Comparison of ENCODE assay signal across 14 mouse cellular contexts in the genomic region with DNA sequence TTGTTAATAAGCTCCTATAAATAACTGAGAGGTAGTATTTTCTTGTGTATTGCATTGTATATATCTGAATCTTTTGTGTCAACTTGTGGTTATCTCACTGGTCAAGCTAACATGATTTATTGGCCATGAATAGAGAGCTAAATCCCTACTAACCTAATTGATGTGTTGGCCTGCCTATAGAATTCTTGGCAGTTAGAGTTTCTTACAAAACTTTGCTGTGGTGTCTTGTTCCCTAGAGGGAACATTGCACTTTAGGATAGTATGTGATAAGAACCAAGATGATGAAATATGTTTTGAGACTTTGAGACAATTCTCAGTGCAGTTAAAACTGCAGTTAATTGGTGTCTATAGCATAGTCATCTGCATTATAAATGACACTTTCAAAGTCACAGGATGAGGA.
"Had no signal": no experiment of that assay in that cellular context is flagged by ENCODE, and none has a peak within 500 bp of the region (broad histone marks: within the 10 kb centered on the region; RNA-seq: fewer than 3 reads in every experiment).

No protein-coding gene starts in this region.

- H3K9ac ChIP-seq: kidney, embryonic 15.5 days; limb, embryonic 15.5 days; liver, embryonic 12.5 days; lung, embryonic 15.5 days; midbrain, embryonic 13.5 days; neural tube, embryonic 12.5 days had no signal

- H3K9me3 ChIP-seq: kidney, embryonic 15.5 days; limb, embryonic 15.5 days; liver, embryonic 12.5 days; lung, embryonic 15.5 days; midbrain, embryonic 13.5 days; neural tube, embryonic 12.5 days had no signal

- H3K27me3 ChIP-seq: kidney, embryonic 15.5 days; limb, embryonic 15.5 days; liver, embryonic 12.5 days; lung, embryonic 15.5 days; midbrain, embryonic 13.5 days; neural tube, embryonic 12.5 days had no signal

- H3K4me3 ChIP-seq: kidney, embryonic 15.5 days; limb, embryonic 15.5 days; liver, embryonic 12.5 days; lung, embryonic 15.5 days; midbrain, embryonic 13.5 days; neural tube, embryonic 12.5 days had no signal

- ATAC-seq: liver, embryonic 12.5 days; midbrain, embryonic 13.5 days had no signal

- DNase-seq: kidney, postnatal 14 days; layer of hippocampus, adult 9-11 months; layer of hippocampus, postnatal 36 days; retina, postnatal 1 day; right cerebral cortex, postnatal 4 days; spleen, adult 18-20 months; thymus, adult 18-20 months; thymus, postnatal 14 days had no signal

- H3K27ac ChIP-seq: kidney, embryonic 15.5 days; liver, embryonic 12.5 days; lung, embryonic 15.5 days; midbrain, embryonic 13.5 days; neural tube, embryonic 12.5 days had no signal

- H3K4me2 ChIP-seq: kidney, embryonic 15.5 days; limb, embryonic 15.5 days; liver, embryonic 12.5 days; lung, embryonic 15.5 days; midbrain, embryonic 13.5 days; neural tube, embryonic 12.5 days had no signal

- H3K36me3 ChIP-seq: kidney, embryonic 15.5 days; limb, embryonic 15.5 days; liver, embryonic 12.5 days; lung, embryonic 15.5 days; midbrain, embryonic 13.5 days; neural tube, embryonic 12.5 days had no signal
